Mouse (Mus musculus) adrenal gland, postnatal 4 days (tissue): ENCODE results near the gene Gm10024. TPM values are rescaled to one million over a fixed set of nuclear protein-coding genes. Genes with fewer than 3 reads are reported as not detected.
"Not testable (repeated sequence)": the region's sequence is repeated elsewhere in the genome, so short reads cannot be mapped to it uniquely, and the experiment has no call there.

Experiments
- DNase-seq, 2 experiments: peaks; one replicate each; pipeline ENCODE4 v3.0.0; 2021 to 2022; ENCODE audit warnings: low spot score in 2 of 2, mixed read lengths in 2 of 2
- long read RNA-seq, 2 experiments: library from polyadenylated mRNA; stranded (forward); transcript quantifications; one replicate each; pipeline ENCODE4 v2.0.0; 2021
- total RNA-seq, 2 experiments: library from RNA; stranded (reverse); gene quantifications; 2 replicates each; pipeline ENCODE4 v1.2.3; 2021

Gm10024 gene
- total RNA-seq = not detected
- long read RNA-seq, experiment 1 = 0 reads
- long read RNA-seq, experiment 2 = 0 reads

DNA sequence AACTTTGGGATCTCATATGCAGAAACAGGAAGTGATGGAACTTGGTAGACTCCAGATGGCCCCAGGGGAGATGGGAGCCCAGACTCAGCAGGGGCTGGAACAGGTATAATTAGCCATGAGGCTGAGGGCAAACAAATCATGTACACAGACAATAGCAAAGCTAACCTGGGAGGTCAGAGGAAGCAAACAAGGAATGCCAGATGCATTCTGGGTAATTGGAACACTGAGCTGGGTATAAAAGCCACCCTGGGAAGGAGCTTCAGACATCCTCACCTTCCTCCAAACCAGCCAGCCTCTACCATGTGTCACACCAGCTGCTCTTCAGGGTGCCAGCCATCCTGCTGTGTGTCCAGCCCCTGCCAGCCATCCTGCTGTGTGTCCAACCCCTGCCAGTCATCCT lies at the start of gene Gm10024:
Gene Gm10024, plus strand, starts transcription at position 301 of the 400 bp plus-strand sequence.
- DNase-seq = not testable (repeated sequence)

DNA sequence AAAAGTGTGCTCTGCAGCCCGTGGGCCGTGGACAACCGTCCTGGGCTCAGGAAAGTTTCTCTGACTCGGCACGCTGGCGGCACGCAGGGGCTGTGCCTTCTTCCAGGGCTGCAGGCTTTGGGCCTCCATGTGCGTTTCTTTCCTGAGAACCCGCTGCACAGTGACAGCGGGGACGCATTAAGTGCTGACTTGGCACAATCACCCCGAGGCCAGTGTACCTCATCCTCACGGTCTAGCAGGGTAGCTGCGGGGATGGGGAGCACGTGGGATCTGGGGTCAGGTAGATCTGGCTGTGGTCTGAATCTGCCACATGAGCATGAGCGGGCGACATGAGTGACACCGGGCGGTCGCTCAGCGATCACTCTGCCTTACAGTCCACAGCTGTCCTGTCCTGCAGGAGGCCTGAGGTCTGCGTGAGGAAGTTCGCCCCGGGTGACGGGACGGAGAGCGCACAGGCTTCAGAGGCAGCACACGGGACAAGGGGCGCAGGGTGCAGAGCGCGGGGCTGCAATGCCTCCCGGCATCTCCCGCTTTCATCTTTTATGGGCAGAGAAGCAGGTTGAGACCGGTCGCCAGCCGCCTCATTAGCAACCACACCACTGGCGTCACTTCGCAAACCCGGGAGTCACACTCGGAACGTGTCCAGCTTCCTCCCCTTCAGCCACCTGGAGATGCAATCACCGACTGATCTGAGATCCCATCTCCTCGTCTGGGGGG lies 47.1 kb upstream of the Gm10024 start:
- no peak for DNase-seq

DNA sequence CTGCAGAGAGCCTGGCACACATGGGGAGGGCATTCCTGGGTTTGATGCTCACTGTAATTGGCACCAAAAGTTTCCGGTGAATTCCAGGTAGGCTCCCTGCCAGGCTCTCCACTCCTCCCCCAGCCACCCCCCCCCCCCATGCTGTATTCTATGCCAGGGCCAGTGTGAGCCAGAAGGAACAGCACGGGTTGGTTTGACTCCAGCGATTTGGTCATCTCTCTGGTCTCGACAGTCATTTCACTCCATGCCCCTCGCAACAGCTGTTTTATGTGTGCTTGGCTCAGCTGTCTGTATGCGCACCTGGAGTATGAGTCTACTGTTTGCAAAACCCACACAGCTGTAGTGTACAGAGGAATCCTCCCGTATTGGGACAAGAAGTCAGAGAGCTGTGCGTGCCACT lies 44.9 kb upstream of the Gm10024 start:
- DNase-seq = no peak

- DNase-seq = no peak
These were observed 43.9 kb upstream of the Gm10024 start for GRCm38 (mm10) chr10:77667402-77667801.

- DNase-seq = no peak
These were observed 40.5 kb upstream of the Gm10024 start for GRCm38 (mm10) chr10:77670710-77671109.

DNA sequence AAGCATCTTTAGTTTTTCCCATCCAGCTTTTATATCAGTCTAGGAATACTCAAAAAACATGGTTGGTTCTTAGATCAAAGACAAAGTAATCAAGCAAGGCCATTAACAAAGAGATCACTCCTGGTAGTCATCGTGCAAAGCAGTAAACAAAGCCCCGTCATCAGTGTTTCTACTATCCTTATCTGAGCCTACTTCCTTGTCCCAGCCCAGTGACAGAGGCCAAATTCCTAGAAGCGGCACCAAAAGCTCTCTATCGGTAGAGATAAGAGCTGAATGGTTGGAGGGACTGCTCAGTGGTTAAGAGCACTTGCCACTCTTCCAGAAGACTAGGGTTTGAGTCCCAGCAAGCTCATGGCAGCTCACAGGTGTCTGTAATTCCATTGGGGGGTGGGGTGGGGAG lies 39.7 kb upstream of the Gm10024 start:
- DNase-seq = no peak

DNA sequence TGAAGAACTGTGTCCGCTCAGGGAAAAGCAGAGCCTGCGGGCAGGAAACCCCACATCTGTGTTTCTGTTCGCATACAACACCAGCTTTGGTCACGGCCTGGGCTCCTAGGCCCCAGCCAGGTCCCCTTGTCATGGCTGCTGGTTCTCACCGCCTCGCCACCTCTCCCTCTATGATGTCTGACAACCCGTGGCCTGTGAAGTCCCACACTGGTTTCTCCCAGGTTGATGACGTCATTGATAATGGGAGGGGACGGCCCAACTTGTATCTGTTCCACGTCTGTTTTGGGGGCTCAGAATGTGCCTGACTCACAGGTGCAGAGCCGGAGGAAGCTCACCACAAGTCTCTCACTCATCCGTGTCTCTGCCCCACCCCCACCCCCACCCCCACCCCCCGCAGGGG lies 37.5 kb upstream of the Gm10024 start:
- no peak for DNase-seq

DNA sequence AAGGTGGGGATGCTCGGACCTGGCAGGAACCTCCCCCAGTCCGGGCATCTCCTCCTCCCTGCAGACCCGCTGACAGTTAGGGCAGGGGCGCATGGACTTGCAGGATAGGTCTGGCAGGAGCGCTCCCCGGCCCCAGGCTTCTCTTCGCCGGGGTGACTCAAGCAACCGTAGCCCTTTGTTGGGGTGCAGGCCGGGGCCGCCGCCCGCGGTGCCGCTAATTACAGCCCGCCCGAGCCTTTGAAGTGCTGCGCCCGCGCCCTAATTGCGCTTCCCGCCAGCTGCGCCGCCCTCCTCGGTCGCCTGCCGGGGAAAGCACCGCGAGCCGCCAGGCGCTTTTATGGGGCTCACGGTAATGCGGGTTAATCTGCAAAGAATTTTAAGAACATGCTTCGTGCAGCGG lies 33.7 kb upstream of the Gm10024 start:
- no peak for DNase-seq

- no peak for DNase-seq
These were observed 28.3 kb upstream of the Gm10024 start for GRCm38 (mm10) chr10:77682994-77683393.

GRCm38 (mm10) chr10:77684181-77684580 lies 27.1 kb upstream of the Gm10024 start:
- no peak for DNase-seq

DNA sequence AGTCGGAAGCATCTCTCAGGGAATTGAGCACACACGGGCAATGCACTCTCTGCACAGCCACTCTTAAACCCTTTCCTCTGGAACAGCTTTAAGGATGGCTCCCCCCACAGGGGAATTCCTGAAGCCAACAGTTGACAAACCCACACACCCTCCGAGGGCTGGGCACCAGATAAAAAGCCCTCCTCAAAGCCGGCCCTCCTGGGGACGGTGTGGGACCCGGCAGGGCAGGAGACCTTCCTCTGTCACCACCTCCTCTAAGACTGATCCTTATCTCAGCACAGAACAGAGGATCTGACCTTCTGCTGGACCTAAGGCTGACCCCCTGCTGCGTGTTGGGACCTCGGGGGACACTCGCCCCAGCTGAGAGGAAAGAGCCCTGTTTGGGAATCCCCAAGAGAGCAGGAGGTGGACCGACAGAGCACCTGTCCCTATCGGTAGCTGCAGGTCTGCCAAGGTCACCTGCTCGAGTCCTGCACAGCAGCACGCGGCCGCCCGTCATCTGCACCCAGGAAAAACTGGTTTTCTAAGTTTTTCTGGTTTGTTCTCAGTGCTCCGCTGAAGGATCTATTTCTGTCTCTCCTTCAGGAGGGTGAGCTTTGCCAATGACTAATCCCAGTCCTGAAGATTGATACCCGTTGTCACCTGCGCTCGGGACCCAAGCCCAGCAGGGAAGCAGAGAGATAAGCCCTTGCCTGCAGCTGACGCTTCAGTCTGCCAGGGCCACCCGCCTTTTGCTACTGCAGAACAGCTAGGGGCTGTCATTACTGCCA lies 25.2 kb upstream of the Gm10024 start, which contains the start of gene Tspear:
Gene Tspear, plus strand, starts transcription at position 675 of the 770 bp plus-strand sequence.
- no peak for DNase-seq

- DNase-seq = no peak
These were observed 24.2 kb upstream of the Gm10024 start for GRCm38 (mm10) chr10:77687021-77687420.

DNA sequence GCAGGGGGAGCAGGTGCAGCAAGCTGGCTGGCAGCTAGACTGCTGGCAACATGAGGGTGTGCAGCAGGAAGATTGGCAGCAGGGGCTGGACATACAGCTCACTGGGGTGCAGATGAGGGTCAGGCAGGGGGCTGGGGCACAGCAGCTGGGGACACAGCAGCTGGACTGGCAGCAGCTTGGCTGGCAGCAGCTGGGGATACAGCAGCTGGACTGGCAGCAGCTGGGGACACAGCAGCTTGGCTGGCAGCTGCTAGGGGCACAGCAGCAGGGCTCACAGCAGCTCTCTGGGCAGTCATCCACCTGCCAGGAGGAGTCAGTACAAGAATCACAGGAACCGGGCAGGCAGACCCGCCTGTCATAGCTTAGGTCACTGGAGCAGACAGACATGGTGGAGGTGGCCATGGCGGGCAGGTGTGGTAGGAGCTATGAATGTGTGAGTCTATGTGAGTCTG lies 20.9 kb upstream of the Gm10024 start, which contains the start of gene Gm19402:
Gene Gm19402, minus strand, starts transcription at position 402 of the 452 bp plus-strand sequence.
- DNase-seq = not testable (repeated sequence)

GRCm38 (mm10) chr10:77697133-77697532 lies 14.1 kb upstream of the Gm10024 start, which contains the start of gene Gm9508:
Gene Gm9508, minus strand, starts transcription at chr10:77697233.
- no peak for DNase-seq

- DNase-seq = no peak
These were observed 4.9 kb upstream of the Gm10024 start, which contains the start of gene Gm10272 for GRCm38 (mm10) chr10:77706326-77706725. Gene Gm10272, plus strand, starts transcription at chr10:77706626.

DNA sequence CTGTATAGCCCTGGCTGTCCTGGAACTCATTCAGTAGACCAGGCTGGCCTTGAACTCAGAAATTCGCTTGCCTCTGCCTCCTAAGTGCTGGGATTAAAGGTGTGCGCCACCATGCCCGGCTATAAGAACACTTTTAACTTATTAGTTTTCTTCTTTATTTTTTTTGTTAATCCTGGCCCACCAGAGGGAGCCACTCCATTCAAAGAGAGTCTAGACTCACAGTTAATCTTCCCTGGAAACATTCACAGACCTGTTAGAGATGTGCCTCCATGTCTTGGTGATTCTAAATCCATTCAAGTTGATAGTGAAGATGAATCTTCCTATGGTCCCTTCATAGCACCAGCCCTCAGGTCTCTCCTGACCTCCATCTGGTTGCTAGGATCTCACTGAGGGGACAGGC lies 1.4 kb upstream of the Gm10024 start:
- DNase-seq = no peak

DNA sequence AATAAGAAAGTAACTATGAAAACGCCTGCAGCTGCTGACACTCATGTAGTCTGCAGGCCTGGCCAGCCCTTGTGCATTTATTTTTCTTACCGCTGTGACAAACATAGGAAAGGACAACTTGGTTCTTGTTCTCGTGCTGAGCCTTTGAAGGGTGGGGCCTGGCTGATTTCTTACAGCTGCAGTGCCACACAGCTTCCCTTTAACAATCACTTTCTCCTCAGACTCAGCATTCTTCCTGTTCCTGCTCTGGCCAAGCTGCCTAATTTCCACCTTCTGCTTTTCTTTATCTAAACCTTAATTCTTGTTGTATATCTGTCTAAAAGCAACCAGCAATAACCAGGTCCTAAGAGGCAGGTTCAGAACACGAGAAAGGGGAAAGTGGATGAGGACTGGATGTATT lies 2.5 kb downstream of the Gm10024 start:
- DNase-seq = no peak

DNA sequence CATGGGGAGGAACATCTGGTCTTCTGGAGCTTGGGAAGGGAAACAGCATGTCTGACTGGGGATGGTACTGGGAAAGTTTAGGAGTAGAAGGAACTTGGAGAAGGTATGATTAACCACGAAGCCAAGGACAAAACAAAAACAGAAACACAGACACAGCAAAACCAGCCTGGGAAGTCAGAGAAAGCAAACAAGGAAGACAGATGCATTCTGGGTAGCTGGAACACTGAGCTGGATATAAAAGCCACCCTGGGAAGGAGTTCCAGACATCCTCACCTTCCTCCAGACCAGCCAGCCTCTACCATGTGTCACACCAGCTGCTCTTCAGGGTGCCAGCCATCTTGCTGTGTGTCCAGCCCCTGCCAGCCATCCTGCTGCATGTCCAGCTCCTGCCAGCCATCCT lies 4.2 kb downstream of the Gm10024 start, which contains the start of gene Gm10142:
Gene Gm10142, plus strand, starts transcription at position 301 of the 400 bp plus-strand sequence.
- DNase-seq = no peak

DNA sequence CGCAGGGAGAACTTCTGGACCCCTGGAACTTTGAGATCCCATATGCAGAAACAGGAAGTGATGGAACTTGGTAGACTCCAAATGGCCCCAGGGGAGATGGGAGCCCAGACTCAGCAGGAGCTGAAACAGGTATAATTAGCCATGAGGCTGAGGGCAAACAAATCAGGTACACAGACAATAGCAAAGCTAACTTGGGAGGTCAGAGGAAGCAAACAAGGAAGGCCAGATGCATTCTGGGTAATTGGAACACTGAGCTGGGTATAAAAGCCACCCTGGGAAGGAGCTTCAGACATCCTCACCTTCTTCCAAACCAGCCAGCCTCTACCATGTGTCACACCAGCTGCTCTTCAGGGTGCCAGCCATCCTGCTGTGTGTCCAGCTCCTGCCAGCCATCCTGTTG lies 9.0 kb downstream of the Gm10024 start, which contains the start of gene Krtap12-1:
Gene Krtap12-1, plus strand, starts transcription at position 301 of the 400 bp plus-strand sequence.
- DNase-seq = not testable (repeated sequence)

DNA sequence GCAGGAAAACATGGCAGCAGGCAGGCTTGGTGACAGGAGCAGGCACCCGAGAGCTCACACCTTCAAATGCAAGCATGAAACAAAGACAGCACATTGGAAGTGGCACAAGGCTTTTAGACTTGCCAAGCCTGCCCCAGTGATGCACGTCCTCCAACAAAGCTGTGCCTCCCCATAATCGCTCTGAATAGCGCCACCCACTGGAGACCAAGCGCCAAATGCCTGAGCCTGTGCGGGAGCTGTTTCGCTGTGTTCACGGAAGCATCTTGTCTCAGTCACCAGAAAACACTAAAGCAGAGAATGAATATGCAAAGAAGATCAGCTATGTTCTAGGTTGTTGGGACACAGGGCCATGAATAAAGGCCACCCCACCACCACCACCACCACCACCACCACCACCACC lies 13.6 kb downstream of the Gm10024 start:
- DNase-seq = no peak

GRCm38 (mm10) chr10:77726186-77726585 lies 14.9 kb downstream of the Gm10024 start, which contains the start of gene Gm10100:
Gene Gm10100, plus strand, starts transcription at chr10:77726486.
- DNase-seq = no peak

DNA sequence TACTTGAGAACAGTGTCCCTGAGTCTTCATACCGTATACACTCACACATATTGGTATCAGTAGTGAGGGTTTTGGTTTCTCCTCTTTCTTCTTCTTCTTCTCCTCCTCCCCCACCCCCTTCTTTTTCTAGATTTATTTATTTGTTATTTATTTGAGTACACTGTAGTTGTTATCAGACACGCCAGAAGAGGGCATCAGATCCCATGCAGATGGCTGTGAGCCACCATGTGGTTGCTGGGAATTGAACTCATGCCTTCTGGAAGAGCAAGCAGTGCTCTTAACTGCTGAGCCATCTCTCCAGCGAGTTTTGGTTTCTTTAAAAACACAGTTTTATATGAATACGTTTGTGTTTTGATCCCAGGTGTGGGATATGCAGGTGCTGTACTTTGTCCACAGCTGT lies 17.0 kb downstream of the Gm10024 start:
- no peak for DNase-seq
